Mouse (Mus musculus) forebrain, embryonic 14.5 days (tissue): ENCODE data around the gene Foxa3. TPM values are rescaled to one million over a fixed set of nuclear protein-coding genes. Genes with fewer than 3 reads are reported as not detected.

ENCODE experiments used
- ATAC-seq: fragments of 200-750 bp; cut with Nextera tagmentation; 2 replicates; pipeline ENCODE4 v1.8.0; 2017; ENCODE audit warnings: mild to moderate bottlenecking, moderate library complexity
- DNase-seq: peaks from one replicate; pipeline ENCODE4 v3.0.0-alpha.2; 2015; ENCODE audit warnings: low spot score
- H3K27ac ChIP-seq: fragments of 300-500 bp; sonication (generic); 2 replicates; pipeline ENCODE4 v1.5.1; 2014; ENCODE audit warnings: low read depth, mild to moderate bottlenecking, control low read depth, low read length, moderate library complexity
- H3K27me3 ChIP-seq: fragments of 300-500 bp; sonication (generic); replicated peaks from 2 replicates; pipeline ENCODE4 v1.6.1; 2014; ENCODE audit warnings: low read length, control low read depth, mixed read lengths; ENCODE audit not compliant: control insufficient read depth, insufficient read depth
- H3K36me3 ChIP-seq: fragments of 300-500 bp; sonication (generic); 2 replicates; pipeline ENCODE4 v1.6.1; 2014; ENCODE audit warnings: low read length, control low read depth; ENCODE audit not compliant: control insufficient read depth, insufficient read depth
- H3K4me1 ChIP-seq: fragments of 300-500 bp; sonication (generic); 2 replicates; pipeline ENCODE4 v1.6.1; 2014; ENCODE audit warnings: antibody characterized with exemption, low read length, control low read depth; ENCODE audit not compliant: control insufficient read depth, insufficient read depth
- H3K4me2 ChIP-seq: fragments of 300-500 bp; sonication (generic); 2 replicates; pipeline ENCODE4 v1.6.1; 2014; ENCODE audit warnings: mild to moderate bottlenecking, control low read depth, low read length
- H3K4me3 ChIP-seq: fragments of 300-500 bp; sonication (generic); 2 replicates; pipeline ENCODE4 v1.5.1; 2014; ENCODE audit warnings: low read depth, low read length, control low read depth
- H3K9ac ChIP-seq: fragments of 300-500 bp; sonication (generic); 2 replicates; pipeline ENCODE4 v1.6.1; 2014; ENCODE audit warnings: mild to moderate bottlenecking, low read length, control low read depth, moderate library complexity
- H3K9me3 ChIP-seq: fragments of 300-500 bp; sonication (generic); replicated peaks from 2 replicates; pipeline ENCODE4 v1.6.1; 2016; ENCODE audit warnings: low read length, control low read depth, mixed read lengths; ENCODE audit not compliant: control insufficient read depth
- WGBS: fragments of 180-500 bp; shearing (Covaris S2); extraction: QIAGEN DNeasy Blood & Tissue Kit; methylation state at CpG from one replicate; pipeline ENCODE4 v1.1.7; 2014; 5-methylcytosine and 5-hydroxymethylcytosine counted together
- polyA plus RNA-seq: library from polyadenylated mRNA; unstranded; fragments of >200 nt; fragmentation: Nextera tagmentation; extraction: Ambion mirVana; gene quantifications from 2 replicates; pipeline ENCODE4 v1.2.1, GENCODE M21; 2014

Foxa3 gene
- polyA plus RNA-seq, 1 experiment from 2014 or later: not detected

GRCm38 (mm10) chr7:19046286-19047069 is 23.1 kb upstream of the Foxa3 start:
- Histone ChIP-seq H3K27me3 (no peaks in the 10 kb centered on the region), H3K27ac (no peak overlapping the region), H3K4me3 (no peak overlapping the region), H3K9me3 (no peaks in the 10 kb centered on the region), H3K36me3 (peaks cover 100% of the 10 kb centered on the region), H3K4me2 (no peak overlapping the region), H3K4me1 (no peaks in the 10 kb centered on the region), H3K9ac (no peak overlapping the region)
- WGBS: 95% methylated on average over 11 of the region's 11 CpGs
- ATAC-seq (no peak), DNase-seq (no peak)

GRCm38 (mm10) chr7:19044616-19045015 is 21.3 kb upstream of the Foxa3 start:
- Histone ChIP-seq H3K4me2 (no peak overlapping the region), H3K9me3 (no peaks in the 10 kb centered on the region)

GRCm38 (mm10) chr7:19031641-19032040 is 8.3 kb upstream of the Foxa3 start:
- no peak for DNase-seq
- no peak for ATAC-seq
- H3K4me1 ChIP-seq: no peaks in the 10 kb centered on the region
- WGBS: 85% methylated on average over 4 of the region's 4 CpGs
- no peaks in the 10 kb centered on the region for H3K27me3 ChIP-seq
- H3K9ac ChIP-seq: no peak overlapping the region
- H3K27ac ChIP-seq: no peak overlapping the region
- no peak overlapping the region for H3K4me3 ChIP-seq
- H3K9me3 ChIP-seq: no peaks in the 10 kb centered on the region
- peaks cover 77% of the 10 kb centered on the region for H3K36me3 ChIP-seq
- no peak overlapping the region for H3K4me2 ChIP-seq

More at GRCm38 (mm10) chr7:19044616-19045015, 21.3 kb upstream of the Foxa3 start:
- H3K4me3 ChIP-seq: no peak overlapping the region
- DNase-seq (no peak), ATAC-seq (no peak)
- H3K27me3 ChIP-seq: no peaks in the 10 kb centered on the region
- H3K4me1 ChIP-seq: no peaks in the 10 kb centered on the region
- no peak overlapping the region for H3K27ac ChIP-seq
- H3K9ac ChIP-seq: no peak overlapping the region
- 98% methylated on average over 6 of the region's 6 CpGs for WGBS
- H3K36me3 ChIP-seq: peaks cover 100% of the 10 kb centered on the region

- ATAC-seq (0 out of 2 replicates have a peak, but pooled peaks have one; percentile 10), DNase-seq (peak; percentile 57)
- Histone ChIP-seq H3K27ac (no peak overlapping the region), H3K9me3 (no peaks in the 10 kb centered on the region), H3K4me1 (peaks cover 4% of the 10 kb centered on the region; the same call in 1 of the 2 replicates), H3K27me3 (no peaks in the 10 kb centered on the region), H3K9ac (no peak overlapping the region), H3K36me3 (peaks cover 53% of the 10 kb centered on the region), H3K4me3 (no peak overlapping the region), H3K4me2 (no peak overlapping the region)
- WGBS: 68% methylated on average over 6 of the region's 6 CpGs
Measured at GRCm38 (mm10) chr7:19029084-19029653, 5.8 kb upstream of the Foxa3 start.

- H3K9me3 ChIP-seq: no peaks in the 10 kb centered on the region
- peaks cover 45% of the 10 kb centered on the region for H3K36me3 ChIP-seq
- H3K27me3 ChIP-seq: peaks cover 8% of the 10 kb centered on the region
- H3K9ac ChIP-seq: no peak overlapping the region
- no peak overlapping the region for H3K27ac ChIP-seq
- no peak for ATAC-seq
- H3K4me3 ChIP-seq: no peak overlapping the region
- DNase-seq: no peak
- no peak overlapping the region for H3K4me2 ChIP-seq
- peaks cover 4% of the 10 kb centered on the region; the same call in 1 of the 2 replicates for H3K4me1 ChIP-seq
Measured at GRCm38 (mm10) chr7:19028067-19028466, 4.7 kb upstream of the Foxa3 start.

GRCm38 (mm10) chr7:19024581-19025255 is 1.4 kb upstream of the Foxa3 start:
- peak; percentile 71 for ATAC-seq
- peaks cover 4% of the 10 kb centered on the region; the same call in 1 of the 2 replicates for H3K4me1 ChIP-seq
- no peaks in the 10 kb centered on the region for H3K9me3 ChIP-seq
- peak overlapping the region; percentile 87 for H3K4me2 ChIP-seq
- WGBS: 3% methylated on average over 26 of the region's 36 CpGs
- H3K9ac ChIP-seq: peak overlapping the region; percentile 92
- peak; percentile 11 for DNase-seq
- peak overlapping the region; percentile 23 for H3K27ac ChIP-seq
- peak overlapping the region; percentile 87 for H3K4me3 ChIP-seq
- peaks cover 14% of the 10 kb centered on the region for H3K36me3 ChIP-seq
- H3K27me3 ChIP-seq: peaks cover 30% of the 10 kb centered on the region

- H3K27ac ChIP-seq: peak within 1 kb of the TSS; percentile 23
- peak within 1 kb of the TSS; percentile 87 for H3K4me3 ChIP-seq
- peaks cover 30% of the 10 kb centered on the region for H3K27me3 ChIP-seq
- H3K36me3 ChIP-seq: peaks cover 8% of the 10 kb centered on the region
- under 1% methylated on average over 50 of the region's 50 CpGs for WGBS
- peak within 1 kb of the TSS; percentile 92 for H3K9ac ChIP-seq
- H3K4me1 ChIP-seq: peaks cover 4% of the 10 kb centered on the region; the same call in 1 of the 2 replicates
- peak within 1 kb of the TSS; percentile 87 for H3K4me2 ChIP-seq
- ATAC-seq: peak; percentile 97
- peak; percentile 98 for DNase-seq
- H3K9me3 ChIP-seq: no peaks in the 10 kb centered on the region
Measured at GRCm38 (mm10) chr7:19024096-19024506, 763 bp upstream of the Foxa3 start, which contains the start of gene Sympk. Sympk (plus strand) TSS chr7:19024377.

GRCm38 (mm10) chr7:19022189-19022958 is 964 bp downstream of the Foxa3 start:
- peaks cover 30% of the 10 kb centered on the region for H3K27me3 ChIP-seq
- 67% methylated on average over 18 of the region's 18 CpGs for WGBS
- DNase-seq (no peak), ATAC-seq (no peak)
- H3K27ac ChIP-seq: no peak overlapping the region
- no peak overlapping the region for H3K4me3 ChIP-seq
- no peak overlapping the region for H3K4me2 ChIP-seq
- H3K9ac ChIP-seq: no peak overlapping the region
- H3K9me3 ChIP-seq: no peaks in the 10 kb centered on the region
- peaks cover 4% of the 10 kb centered on the region; the same call in 1 of the 2 replicates for H3K4me1 ChIP-seq
- H3K36me3 ChIP-seq: no peaks in the 10 kb centered on the region
